Mouse (Mus musculus): ENCODE data around the gene Map1s.

Map1s gene

GRCm38 (mm10) chr8:70905831-70906736 lies at the start of gene Map1s:
Gene Map1s, plus strand, starts transcription at chr8:70905932.
- peak; percentile 97 for DNase-seq

- DNase-seq: peak; percentile 90
Measured at GRCm38 (mm10) chr8:70856028-70856427, 49.7 kb upstream of the Map1s start.

- peak; percentile 98 for DNase-seq
Measured at GRCm38 (mm10) chr8:70856541-70857197, 49.1 kb upstream of the Map1s start.

- DNase-seq: no peak
Measured at GRCm38 (mm10) chr8:70857516-70857915, 48.2 kb upstream of the Map1s start.

GRCm38 (mm10) chr8:70862824-70863641 lies 42.7 kb upstream of the Map1s start, which contains the start of gene Kcnn1:
Gene Kcnn1, minus strand, starts transcription at chr8:70863258.
- peak; percentile 92 for DNase-seq

GRCm38 (mm10) chr8:70863956-70864711 lies 41.6 kb upstream of the Map1s start:
- DNase-seq: peak; percentile 93

GRCm38 (mm10) chr8:70864712-70865221 lies 41.0 kb upstream of the Map1s start:
- peak; percentile 96 for DNase-seq

- peak; percentile 100 for DNase-seq
Measured at GRCm38 (mm10) chr8:70865350-70866000, 40.3 kb upstream of the Map1s start.

GRCm38 (mm10) chr8:70866001-70866520 lies 39.7 kb upstream of the Map1s start:
- DNase-seq: no peak

- peak; percentile 91 for DNase-seq
Measured at GRCm38 (mm10) chr8:70866566-70866965, 39.2 kb upstream of the Map1s start.

- DNase-seq: peak; percentile 93
Measured at GRCm38 (mm10) chr8:70868559-70869198, 37.1 kb upstream of the Map1s start.

GRCm38 (mm10) chr8:70869199-70869571 lies 36.5 kb upstream of the Map1s start:
- DNase-seq: no peak

GRCm38 (mm10) chr8:70869601-70870041 lies 36.1 kb upstream of the Map1s start:
- DNase-seq: peak; percentile 98

GRCm38 (mm10) chr8:70871195-70871807 lies 34.4 kb upstream of the Map1s start:
- DNase-seq: peak; percentile 93

GRCm38 (mm10) chr8:70872643-70873363 lies 32.9 kb upstream of the Map1s start:
- no peak for DNase-seq

- DNase-seq: peak; percentile 99
Measured at GRCm38 (mm10) chr8:70873364-70873985, 32.3 kb upstream of the Map1s start, which contains the start of gene Ccdc124. Gene Ccdc124, minus strand, starts transcription at chr8:70873935.

- DNase-seq: peak; percentile 93
Measured at GRCm38 (mm10) chr8:70874441-70874840, 31.3 kb upstream of the Map1s start.

GRCm38 (mm10) chr8:70876382-70876781 lies 29.4 kb upstream of the Map1s start:
- DNase-seq: no peak

GRCm38 (mm10) chr8:70878178-70878577 lies 27.6 kb upstream of the Map1s start:
- DNase-seq: no peak
